Mouse (Mus musculus) myocyte (in vitro differentiated cells): Measurements from ENCODE around the gene Shisa2. TPM values are rescaled to one million over a fixed set of nuclear protein-coding genes. Genes with fewer than 3 reads are reported as not detected.
"Not testable (repeated sequence)": the region's sequence is repeated elsewhere in the genome, so short reads cannot be mapped to it uniquely, and the experiment has no call there.

Experiments used
- H3K27me3 ChIP-seq: one replicate; pipeline ENCODE4 v1.6.1; 2011; ENCODE audit not compliant: control insufficient read depth, insufficient read depth, insufficient read length
- H3K36me3 ChIP-seq: one replicate; pipeline ENCODE4 v1.6.1; 2011; ENCODE audit not compliant: control insufficient read depth, insufficient read depth
- H3K4me2 ChIP-seq: one replicate; pipeline ENCODE4 v1.6.1; 2011; ENCODE audit warnings: low read depth, control low read depth
- H3K4me3 ChIP-seq: one replicate; pipeline ENCODE4 v1.5.1; 2011; ENCODE audit warnings: mild to moderate bottlenecking, control low read depth, moderate library complexity
- H3K79me2 ChIP-seq: one replicate; pipeline ENCODE4 v1.6.1; 2011; ENCODE audit not compliant: control insufficient read depth, insufficient read depth
- H3ac ChIP-seq: one replicate; pipeline ENCODE4 v1.6.1; 2011; ENCODE audit not compliant: control insufficient read depth, insufficient read length
- E2F4 ChIP-seq: IDR thresholded peaks from one replicate; pipeline ENCODE4 v1.6.1; 2011; ENCODE audit warnings: mild to moderate bottlenecking, control low read depth, moderate library complexity; ENCODE audit not compliant: insufficient read depth
- MAX ChIP-seq: IDR thresholded peaks from one replicate; pipeline ENCODE4 v1.6.1; 2011; ENCODE audit warnings: low read depth, mild to moderate bottlenecking, control low read depth
- MYOD1 ChIP-seq, 3 experiments: IDR thresholded peaks; one replicate each; pipeline ENCODE4 v1.6.1; 2011; ENCODE audit warnings: control low read depth in 2 of 3, low read depth in 2 of 3, mild to moderate bottlenecking in 2 of 3, moderate library complexity in 1 of 3; ENCODE audit not compliant: insufficient read length in 2 of 3, control insufficient read depth in 1 of 3
- MYOG ChIP-seq, 3 experiments: IDR thresholded peaks; one replicate each; pipeline ENCODE4 v1.6.1; 2011; ENCODE audit warnings: control low read depth in 2 of 3, low read depth in 2 of 3, mild to moderate bottlenecking in 2 of 3; ENCODE audit not compliant: insufficient read length in 2 of 3, control insufficient read depth in 1 of 3, insufficient read depth in 1 of 3
- POLR2A ChIP-seq: IDR thresholded peaks from one replicate; pipeline ENCODE4 v1.6.1; 2011; ENCODE audit warnings: low read depth, mild to moderate bottlenecking, control low read depth, moderate library complexity; ENCODE audit not compliant: insufficient read length
- POLR2AphosphoS2 ChIP-seq: IDR thresholded peaks from one replicate; pipeline ENCODE4 v1.6.1; 2011; ENCODE audit warnings: low read depth, control low read depth; ENCODE audit not compliant: insufficient read length
- REST ChIP-seq: IDR thresholded peaks from one replicate; pipeline ENCODE4 v1.6.1; 2011; ENCODE audit warnings: mild to moderate bottlenecking, control low read depth, moderate library complexity; ENCODE audit not compliant: insufficient read depth, insufficient read length
- SRF ChIP-seq: IDR thresholded peaks from one replicate; pipeline ENCODE4 v1.6.1; 2011; ENCODE audit warnings: low read depth; ENCODE audit not compliant: control insufficient read depth, insufficient read length
- TCF12 ChIP-seq: IDR thresholded peaks from one replicate; pipeline ENCODE4 v1.6.1; 2011; ENCODE audit warnings: mild to moderate bottlenecking, control low read depth; ENCODE audit not compliant: poor library complexity, insufficient read depth, severe bottlenecking
- TCF3 ChIP-seq: IDR thresholded peaks from one replicate; pipeline ENCODE4 v1.6.1; 2011; ENCODE audit warnings: low read depth, control low read depth; ENCODE audit not compliant: insufficient read length
- USF1 ChIP-seq: IDR thresholded peaks from one replicate; pipeline ENCODE4 v1.6.1; 2011; ENCODE audit warnings: low read depth, mild to moderate bottlenecking, control low read depth, moderate library complexity
- polyA plus RNA-seq: library from polyadenylated mRNA; unstranded; fragments of >200 nt; fragmentation: generic; extraction: Trizol; gene quantifications from one replicate; pipeline ENCODE4 v1.2.1, GENCODE M21; 2012; ENCODE audit warnings: missing spikeins

The Shisa2 gene
- polyA plus RNA-seq, 1 experiment = 4.3 TPM

GRCm38 (mm10) chr14:59607021-59607420 lies 18.1 kb upstream of the Shisa2 start:
- no peak overlapping the region for H3ac ChIP-seq
- no peaks in the 10 kb centered on the region for H3K27me3 ChIP-seq
- H3K4me3 ChIP-seq = no peak overlapping the region
- H3K36me3 ChIP-seq = no peaks in the 10 kb centered on the region
- H3K79me2 ChIP-seq = no peaks in the 10 kb centered on the region
- TF ChIP-seq MYOG (IDR thresholded peaks at IDR 0.05; ENCODE audit: control insufficient read depth in 1 of 3, insufficient read depth in 1 of 3, insufficient read length in 2 of 3, low read depth in 2 of 3) = no peak
- no peak for TF ChIP-seq TCF3
- no peak for TF ChIP-seq MAX
- TF ChIP-seq USF1 = no peak
- TF ChIP-seq TCF12 = no peak
- no peak for TF ChIP-seq POLR2AphosphoS2
- no peak for TF ChIP-seq POLR2A
- TF ChIP-seq REST = no peak
- TF ChIP-seq E2F4 = no peak
- no peak overlapping the region for H3K4me2 ChIP-seq

DNA sequence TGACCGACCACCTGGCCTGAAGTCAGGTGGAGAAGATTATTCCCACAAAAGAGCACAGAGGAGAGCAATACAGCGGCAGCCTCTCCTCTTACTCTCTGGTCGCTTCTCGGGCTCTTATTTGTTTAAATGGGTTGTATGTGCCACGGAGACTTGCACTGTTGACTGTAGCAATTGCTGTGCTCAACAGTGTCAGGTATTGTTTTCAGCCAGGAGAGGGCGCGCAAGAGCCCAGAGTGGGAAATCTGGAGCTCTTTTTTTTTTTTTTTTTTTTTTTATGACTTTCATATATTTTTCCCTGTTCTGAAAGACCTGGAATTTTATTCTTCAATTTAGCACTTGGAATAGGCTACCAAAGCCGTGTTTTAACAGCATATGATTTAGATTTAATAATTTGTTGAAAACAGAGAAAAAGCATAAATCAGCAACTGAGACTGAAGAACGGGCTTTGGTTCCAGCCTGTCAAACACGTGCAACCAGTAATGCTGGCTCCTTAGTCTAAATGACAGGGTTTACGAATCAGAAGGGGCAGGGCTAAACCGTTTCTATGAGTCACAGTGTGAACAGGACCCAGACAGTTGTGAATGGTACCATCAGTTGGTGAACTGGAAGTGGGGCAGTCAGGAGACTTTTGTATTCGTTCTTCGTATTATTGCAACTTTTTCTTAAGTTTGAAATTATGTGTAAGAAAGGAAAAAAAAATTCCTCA lies 12.0 kb upstream of the Shisa2 start:
- H3ac ChIP-seq = no peak overlapping the region
- TF ChIP-seq SRF (no peak), MAX (no peak), MYOD1 (IDR thresholded peaks at IDR 0.05; ENCODE audit: control insufficient read depth in 1 of 3, insufficient read length in 2 of 3, low read depth in 2 of 3) (no peak)

DNA sequence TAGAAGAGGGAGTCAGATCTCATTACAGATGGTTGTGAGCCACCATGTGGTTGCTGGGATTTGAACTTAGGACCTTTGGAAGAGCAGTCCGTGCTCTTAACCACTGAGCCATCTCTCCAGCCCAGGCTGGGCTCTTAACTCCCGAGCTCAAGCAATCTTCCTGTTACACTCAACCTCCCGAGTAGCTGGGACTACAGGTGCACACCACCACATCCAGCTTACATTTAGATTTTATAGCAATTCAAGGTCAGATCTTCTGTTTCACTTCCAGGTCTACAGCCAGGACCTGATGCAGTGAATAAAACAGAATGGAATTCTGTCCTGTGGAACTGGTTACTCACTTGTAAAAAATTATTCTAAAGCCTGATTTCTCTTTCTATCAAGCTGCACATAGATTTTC lies 11.0 kb upstream of the Shisa2 start:
- not testable (repeated sequence) for H3K36me3 ChIP-seq, H3K4me3 ChIP-seq, H3ac ChIP-seq, H3K79me2 ChIP-seq, H3K4me2 ChIP-seq, H3K27me3 ChIP-seq

More for the DNA sequence above, 12.0 kb upstream of the Shisa2 start:
- Histone ChIP-seq H3K79me2 (no peaks in the 10 kb centered on the region), H3K4me3 (no peak overlapping the region), H3K4me2 (no peak overlapping the region), H3K27me3 (no peaks in the 10 kb centered on the region), H3K36me3 (no peaks in the 10 kb centered on the region)

GRCm38 (mm10) chr14:59616802-59617201 lies 8.3 kb upstream of the Shisa2 start:
- no peak overlapping the region for H3K4me2 ChIP-seq
- no peak overlapping the region for H3ac ChIP-seq
- H3K27me3 ChIP-seq = no peaks in the 10 kb centered on the region
- no peaks in the 10 kb centered on the region for H3K36me3 ChIP-seq
- H3K4me3 ChIP-seq = no peak overlapping the region
- H3K79me2 ChIP-seq = no peaks in the 10 kb centered on the region
- TF ChIP-seq MAX (no peak), REST (no peak), USF1 (no peak), MYOD1 (IDR thresholded peaks at IDR 0.05; ENCODE audit: control insufficient read depth in 1 of 3, insufficient read length in 2 of 3, low read depth in 2 of 3) (no peak), TCF3 (no peak), POLR2A (no peak), TCF12 (no peak), MYOG (IDR thresholded peaks at IDR 0.05; ENCODE audit: control insufficient read depth in 1 of 3, insufficient read depth in 1 of 3, insufficient read length in 2 of 3, low read depth in 2 of 3) (no peak)

DNA sequence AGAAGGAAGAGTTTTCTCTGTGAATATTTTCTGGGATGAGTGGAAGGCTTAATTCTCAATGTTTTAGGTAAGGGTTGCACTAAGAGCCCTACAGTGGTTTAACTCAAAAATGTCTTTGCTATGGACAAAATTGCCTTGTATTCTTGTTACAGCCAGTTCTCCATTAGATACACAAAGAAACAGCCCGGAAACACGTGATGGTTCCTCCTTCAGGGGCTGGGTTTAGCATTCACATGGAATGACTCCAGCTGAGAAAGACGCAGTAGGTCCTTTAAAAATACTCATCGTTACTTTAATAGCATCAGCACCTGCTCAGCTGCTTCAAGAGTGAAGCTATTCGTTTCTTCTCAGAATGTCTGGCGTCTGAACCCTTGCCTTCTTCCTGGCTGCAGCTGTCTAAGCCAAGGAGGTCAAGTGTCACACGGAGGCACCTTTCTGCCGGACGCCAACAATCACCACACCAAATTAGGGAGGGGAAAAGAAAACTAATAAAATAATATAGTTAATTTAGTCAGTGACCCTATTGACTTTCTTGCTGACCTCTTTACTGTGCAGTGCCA lies 702 bp upstream of the Shisa2 start:
- H3K79me2 ChIP-seq = no peaks in the 10 kb centered on the region
- no peaks in the 10 kb centered on the region for H3K36me3 ChIP-seq
- H3K4me3 ChIP-seq = no peak overlapping the region
- H3ac ChIP-seq = no peak overlapping the region
- TF ChIP-seq MYOD1 (IDR thresholded peaks at IDR 0.05; ENCODE audit: control insufficient read depth in 1 of 3, insufficient read length in 2 of 3, low read depth in 2 of 3) (peak; percentile 65 to 88 (median 81)), MYOG (IDR thresholded peaks at IDR 0.05; ENCODE audit: control insufficient read depth in 1 of 3, insufficient read depth in 1 of 3, insufficient read length in 2 of 3, low read depth in 2 of 3) (peak; percentile 37 to 84 (median 83)), USF1 (peak; percentile 66), TCF3 (no peak), E2F4 (no peak), TCF12 (peak; percentile 70)
- peak overlapping the region; percentile 45 for H3K4me2 ChIP-seq
- H3K27me3 ChIP-seq = peaks cover 19% of the 10 kb centered on the region
